Mouse (Mus musculus) heart, adult 18-20 months (tissue): ENCODE data around the gene Entpd1. TPM values are rescaled to one million over a fixed set of nuclear protein-coding genes. Genes with fewer than 3 reads are reported as not detected.

Experiments used
- DNase-seq, 2 experiments: peaks; one replicate each; pipeline ENCODE4 v3.0.0; 2021 to 2022; ENCODE audit warnings: mixed read lengths in 1 of 2
- total RNA-seq, 2 experiments: library from RNA; stranded (reverse); gene quantifications; 2 replicates each; pipeline ENCODE4 v1.2.3; 2021

Gene Entpd1
- total RNA-seq, 2 experiments from 2014 or later = 21.1 to 22.2 TPM

GRCm38 (mm10) chr19:40628950-40629349 lies 16.8 kb downstream of the Entpd1 start:
- peak in 1 of 2 experiments; percentile 7 for DNase-seq

- DNase-seq = peak; percentile 30 to 69
Observed at GRCm38 (mm10) chr19:40630096-40630495, 17.9 kb downstream of the Entpd1 start.

- peak; percentile 29 to 68 for DNase-seq
Observed at GRCm38 (mm10) chr19:40630606-40631005, 18.4 kb downstream of the Entpd1 start.

GRCm38 (mm10) chr19:40632193-40632592 lies 20.0 kb downstream of the Entpd1 start:
- DNase-seq = no peak

GRCm38 (mm10) chr19:40632668-40633067 lies 20.5 kb downstream of the Entpd1 start:
- no peak for DNase-seq

GRCm38 (mm10) chr19:40633144-40633543 lies 21.0 kb downstream of the Entpd1 start:
- DNase-seq = no peak

- DNase-seq = peak; percentile 59 to 80
Observed at GRCm38 (mm10) chr19:40637091-40637490, 24.9 kb downstream of the Entpd1 start.

GRCm38 (mm10) chr19:40637601-40638000 lies 25.4 kb downstream of the Entpd1 start:
- DNase-seq = peak; percentile 42 to 71

GRCm38 (mm10) chr19:40638582-40638981 lies 26.4 kb downstream of the Entpd1 start:
- DNase-seq = no peak

GRCm38 (mm10) chr19:40639729-40640304 lies 27.7 kb downstream of the Entpd1 start:
- DNase-seq = peak in 1 of 2 experiments; percentile 5

- DNase-seq = no peak
Observed at GRCm38 (mm10) chr19:40640799-40641198, 28.6 kb downstream of the Entpd1 start.

GRCm38 (mm10) chr19:40643846-40644245 lies 31.7 kb downstream of the Entpd1 start:
- no peak for DNase-seq

GRCm38 (mm10) chr19:40646379-40646778 lies 34.2 kb downstream of the Entpd1 start:
- DNase-seq = no peak

- peak; percentile 69 to 76 for DNase-seq
Observed at GRCm38 (mm10) chr19:40647319-40648158, 35.4 kb downstream of the Entpd1 start.

- DNase-seq = no peak
Observed at GRCm38 (mm10) chr19:40650090-40650489, 37.9 kb downstream of the Entpd1 start.

GRCm38 (mm10) chr19:40656207-40656606 lies 44.0 kb downstream of the Entpd1 start:
- no peak for DNase-seq

GRCm38 (mm10) chr19:40658281-40658680 lies 46.1 kb downstream of the Entpd1 start:
- DNase-seq = no peak

- DNase-seq = no peak
Observed at GRCm38 (mm10) chr19:40658935-40659334, 46.8 kb downstream of the Entpd1 start.

GRCm38 (mm10) chr19:40659651-40660478 lies 47.7 kb downstream of the Entpd1 start:
- peak; percentile 71 to 77 for DNase-seq

- DNase-seq = no peak
Observed at GRCm38 (mm10) chr19:40660510-40660909, 48.3 kb downstream of the Entpd1 start.

- peak; percentile 47 to 76 for DNase-seq
Observed at GRCm38 (mm10) chr19:40661108-40661507, 48.9 kb downstream of the Entpd1 start.

GRCm38 (mm10) chr19:40661874-40662273 lies 49.7 kb downstream of the Entpd1 start:
- no peak for DNase-seq

GRCm38 (mm10) chr19:40662727-40663126 lies 50.6 kb downstream of the Entpd1 start:
- no peak for DNase-seq
